In genomic region chr11:99247916-99248315, GRCm38 (mm10) we compare ENCODE assay signal across 51 mouse cellular contexts. TPM values are rescaled to one million over a fixed set of nuclear protein-coding genes. Genes with fewer than 3 reads are reported as not detected.
"Had no signal": no experiment of that assay in that cellular context is flagged by ENCODE, and none has a peak within 500 bp of the region (broad histone marks: within the 10 kb centered on the region; RNA-seq: fewer than 3 reads in every experiment).

No protein-coding gene starts in this region.

- DNase-seq: heart, postnatal 10 days; heart, postnatal 14 days; heart, postnatal 36 days; heart, postnatal 4 days; kidney, adult 11 months; kidney, adult 18-20 months; kidney, adult 2 months; kidney, adult 8-10 months; kidney, adult 9 months; kidney, postnatal 10 days; kidney, postnatal 14 days; kidney, postnatal 25 days; kidney, postnatal 36 days; kidney, postnatal 4 days; layer of hippocampus, adult 9-11 months; layer of hippocampus, postnatal 36 days had no signal

- H3K4me3 ChIP-seq: heart, embryonic 10.5 days; heart, embryonic 12.5 days; heart, embryonic 13.5 days; heart, embryonic 15.5 days; hindbrain, embryonic 10.5 days; hindbrain, embryonic 12.5 days; hindbrain, embryonic 13.5 days; hindbrain, embryonic 15.5 days; intestine, embryonic 15.5 days; kidney, embryonic 15.5 days; layer of hippocampus, adult 2 months had no signal

- H3K27me3 ChIP-seq: heart, embryonic 12.5 days; heart, embryonic 13.5 days; heart, embryonic 15.5 days; hindbrain, embryonic 12.5 days; hindbrain, embryonic 13.5 days; hindbrain, embryonic 15.5 days; intestine, embryonic 15.5 days; kidney, embryonic 15.5 days had no signal

- H3K27ac ChIP-seq: heart, embryonic 10.5 days; heart, embryonic 13.5 days; heart, embryonic 15.5 days; hindbrain, embryonic 10.5 days; hindbrain, embryonic 12.5 days; hindbrain, embryonic 13.5 days; hindbrain, embryonic 14.5 days; hindbrain, embryonic 15.5 days; hindbrain, postnatal 0 days; intestine, embryonic 15.5 days; kidney, embryonic 15.5 days; kidney, postnatal 0 days; layer of hippocampus, adult 2 months had no signal

- H3K36me3 ChIP-seq: heart, embryonic 10.5 days; heart, embryonic 12.5 days; heart, embryonic 13.5 days; heart, embryonic 15.5 days; hindbrain, embryonic 10.5 days; hindbrain, embryonic 12.5 days; hindbrain, embryonic 13.5 days; hindbrain, embryonic 15.5 days; intestine, embryonic 15.5 days; kidney, embryonic 15.5 days had no signal

- H3K4me1 ChIP-seq: hindbrain, embryonic 15.5 days had no signal

- H3K9me3 ChIP-seq: heart, embryonic 10.5 days; heart, embryonic 12.5 days; heart, embryonic 13.5 days; heart, embryonic 15.5 days; hindbrain, embryonic 10.5 days; hindbrain, embryonic 12.5 days; hindbrain, embryonic 13.5 days; hindbrain, embryonic 15.5 days; intestine, embryonic 15.5 days; kidney, embryonic 15.5 days had no signal

- ATAC-seq: hindbrain, embryonic 16.5 days; hindbrain, postnatal 0 days; inflammation-experienced regulatory T-cells, adult 6 months; intestine, embryonic 15.5 days; intestine, embryonic 16.5 days; intestine, postnatal 0 days had no signal

- H3K9ac ChIP-seq: heart, embryonic 12.5 days; heart, embryonic 13.5 days; heart, embryonic 15.5 days; hindbrain, embryonic 12.5 days; hindbrain, embryonic 13.5 days; hindbrain, embryonic 14.5 days; hindbrain, embryonic 15.5 days; intestine, embryonic 15.5 days; kidney, embryonic 15.5 days had no signal

- H3K4me2 ChIP-seq: heart, embryonic 11.5 days; heart, embryonic 12.5 days; heart, embryonic 13.5 days; heart, embryonic 15.5 days; hindbrain, embryonic 12.5 days; hindbrain, embryonic 13.5 days; hindbrain, embryonic 14.5 days; hindbrain, embryonic 15.5 days; intestine, embryonic 15.5 days; kidney, embryonic 15.5 days had no signal

RNA-seq across cellular contexts. Expression of gene Krt222, which starts 4.0 kb away (rescaled TPM):
- total RNA-seq: hematopoietic stem cell, adult 5-6 weeks had no signal

RNA-seq across cellular contexts. Expression of gene Krt24, which starts 37.1 kb away (rescaled TPM):
- total RNA-seq: heart, postnatal 10 days; heart, postnatal 14 days; heart, postnatal 25 days; heart, postnatal 36 days; heart, postnatal 4 days; hematopoietic stem cell, adult 5-6 weeks; hindbrain, postnatal 0 days; layer of hippocampus, adult 18-20 months; layer of hippocampus, adult 2 months; layer of hippocampus, adult 8-10 months; layer of hippocampus, postnatal 10 days; layer of hippocampus, postnatal 14 days; layer of hippocampus, postnatal 25 days; layer of hippocampus, postnatal 36 days; left cerebral cortex, adult 18-20 months had no signal
- polyA plus RNA-seq: heart, embryonic 10.5 days; heart, embryonic 11.5 days; heart, embryonic 12.5 days; heart, embryonic 13.5 days; heart, embryonic 14.5 days; heart, embryonic 15.5 days; heart, embryonic 16.5 days; heart, postnatal 0 days; hindbrain, embryonic 10.5 days; hindbrain, embryonic 11.5 days; hindbrain, embryonic 12.5 days; hindbrain, embryonic 14.5 days; inflammation-experienced regulatory T-cells, adult 6 months; intestine, embryonic 14.5 days; intestine, embryonic 16.5 days; kidney, adult 2 months; kidney, embryonic 14.5 days; kidney, embryonic 15.5 days; kidney, embryonic 16.5 days; kidney, postnatal 0 days; large intestine, adult 2 months had no signal
